Mouse (Mus musculus): ENCODE measurements at regions not wholly inside any gene's neighbourhood (a gene's known extent, or its start where the extent isn't known, plus 50 kb on each side); places are given as distances from the start of the nearest gene placed in this dataset.

DNA sequence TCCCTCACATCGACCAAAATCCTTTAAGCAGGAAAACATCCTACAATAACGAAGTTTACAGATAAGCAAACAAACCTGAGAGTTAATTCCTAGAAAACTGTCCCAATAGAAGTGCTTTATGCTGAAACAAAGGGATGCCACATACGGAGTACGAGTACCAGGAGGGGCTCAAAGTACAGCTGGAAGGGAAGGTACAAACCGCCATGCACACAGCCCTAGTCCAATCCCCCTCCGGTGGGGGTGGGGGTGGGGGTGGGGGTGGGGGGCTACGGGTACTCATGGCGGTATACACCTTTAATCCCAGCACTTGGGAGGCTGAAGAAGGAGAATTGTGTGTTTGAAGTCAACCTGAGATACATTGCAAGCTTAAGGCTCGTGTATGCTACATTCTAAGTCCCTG lies 58.6 kb upstream of the Tcf12 start:
- peak overlapping the region; percentile 72; the same call in 1 of the 2 replicates for H3K27ac ChIP-seq (ENCODE audit: insufficient read depth, low read depth, low read length, poor library complexity, severe bottlenecking)
- H3K4me1 ChIP-seq (ENCODE audit: control insufficient read depth in 2 of 2, insufficient read depth in 2 of 2, low read length in 2 of 2, poor library complexity in 1 of 2), result peaks cover 0 to 11% of the 10 kb centered on the region in 2 experiments; a peak in 2 of 4 replicates
- peak overlapping the region; percentile 3 to 43 for H3K4me3 ChIP-seq (ENCODE audit: insufficient read depth in 1 of 2, low read depth in 1 of 2, low read length in 2 of 2, poor library complexity in 1 of 2, severe bottlenecking in 1 of 2)
- 0 out of 2 replicates have a peak overlapping the region, but pooled peaks have one; percentile 26 for H3K9ac ChIP-seq (ENCODE audit: insufficient read depth, low read depth, low read length, poor library complexity, severe bottlenecking)
- H3K36me3 ChIP-seq (ENCODE audit: control insufficient read depth, insufficient read depth, low read length, poor library complexity, severe bottlenecking), result no peaks in the 10 kb centered on the region
- no peak for DNase-seq (ENCODE audit: low read depth, low spot score)
- TF ChIP-seq ZNF384 (IDR thresholded peaks at IDR 0.05; ENCODE audit: low read depth, low read length) (no peak), MAFK (IDR thresholded peaks at IDR 0.05; ENCODE audit: insufficient read depth, low read depth, low read length) (no peak), HCFC1 (IDR thresholded peaks at IDR 0.05; ENCODE audit: borderline replicate concordance, insufficient read depth, low read length) (no peak), ZC3H11A (IDR thresholded peaks at IDR 0.05; ENCODE audit: borderline replicate concordance, low read depth, low read length) (no peak), CHD2 (IDR thresholded peaks at IDR 0.05; ENCODE audit: low read depth, low read length) (no peak)
- H3K9me3 ChIP-seq (ENCODE audit: control insufficient read depth, insufficient read depth, low read depth, low read length), result no peaks in the 10 kb centered on the region
- in situ Hi-C loops (cut with MboI; ENCODE audit: low sequenced_read_pairs in 2 of 2, unreplicated experiment in 2 of 2), result no loop called here

DNA sequence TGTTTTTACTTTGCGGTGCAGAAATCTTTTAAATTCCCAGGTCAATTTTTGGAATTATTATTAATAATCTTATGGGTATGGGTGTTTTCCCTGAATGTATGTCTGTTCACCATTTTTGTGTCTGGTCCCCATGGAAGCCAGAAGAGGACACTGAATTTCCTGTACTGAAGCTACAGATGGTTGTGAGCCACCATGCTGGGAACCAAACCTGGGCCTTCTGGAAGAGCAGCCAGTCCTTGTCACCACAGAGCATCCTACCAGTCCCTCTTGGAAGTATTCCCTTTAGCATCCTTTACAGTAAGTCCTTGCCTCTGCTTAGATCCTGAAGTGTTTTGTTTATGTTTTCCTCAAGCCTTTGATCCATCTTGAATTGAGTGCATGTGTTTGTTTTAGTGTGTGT lies 60.7 kb upstream of the Tcf12 start:
- no peak for DNase-seq (ENCODE audit: low read depth, low spot score)
- Histone ChIP-seq H3K36me3 (ENCODE audit: control insufficient read depth, insufficient read depth, low read length, poor library complexity, severe bottlenecking) (no peaks in the 10 kb centered on the region), H3K4me1 (ENCODE audit: control insufficient read depth in 2 of 2, insufficient read depth in 2 of 2, low read length in 2 of 2, poor library complexity in 1 of 2) (peaks cover 0 to 11% of the 10 kb centered on the region in 2 experiments; a peak in 2 of 4 replicates), H3K9ac (ENCODE audit: insufficient read depth, low read depth, low read length, poor library complexity, severe bottlenecking) (no peak overlapping the region), H3K27ac (ENCODE audit: insufficient read depth, low read depth, low read length, poor library complexity, severe bottlenecking) (no peak overlapping the region), H3K9me3 (ENCODE audit: control insufficient read depth, insufficient read depth, low read depth, low read length) (no peaks in the 10 kb centered on the region), H3K4me3 (ENCODE audit: insufficient read depth in 1 of 2, low read depth in 1 of 2, low read length in 2 of 2, poor library complexity in 1 of 2, severe bottlenecking in 1 of 2) (no peak overlapping the region)
- TF ChIP-seq ZC3H11A (IDR thresholded peaks at IDR 0.05; ENCODE audit: borderline replicate concordance, low read depth, low read length) (no peak), HCFC1 (IDR thresholded peaks at IDR 0.05; ENCODE audit: borderline replicate concordance, insufficient read depth, low read length) (no peak), MAFK (IDR thresholded peaks at IDR 0.05; ENCODE audit: insufficient read depth, low read depth, low read length) (no peak), ZNF384 (IDR thresholded peaks at IDR 0.05; ENCODE audit: low read depth, low read length) (no peak), CHD2 (IDR thresholded peaks at IDR 0.05; ENCODE audit: low read depth, low read length) (no peak)
- in situ Hi-C loops (cut with MboI; ENCODE audit: low sequenced_read_pairs in 2 of 2, unreplicated experiment in 2 of 2), result no loop called here

DNA sequence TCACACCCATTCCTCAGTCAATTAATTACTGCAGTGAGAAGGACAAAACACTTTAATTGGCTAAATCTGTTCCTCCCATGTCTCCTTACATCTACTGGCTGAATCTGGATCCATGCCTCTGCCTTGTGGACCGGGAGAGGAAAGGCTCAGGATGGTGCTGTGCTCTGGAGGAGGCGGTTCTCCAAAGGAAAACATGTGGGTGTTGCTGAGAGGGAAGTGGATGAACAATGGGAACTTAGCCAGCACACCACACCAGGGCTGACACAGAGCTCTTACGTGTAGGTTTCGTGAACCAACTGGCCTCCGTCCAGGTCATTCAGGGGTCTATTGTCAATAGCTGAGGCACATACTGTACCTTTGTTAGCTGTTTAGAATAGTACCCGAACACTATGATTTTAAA lies 69.3 kb upstream of the Tcf12 start:
- Histone ChIP-seq H3K9me3 (ENCODE audit: control insufficient read depth, insufficient read depth, low read depth, low read length) (no peaks in the 10 kb centered on the region), H3K27ac (ENCODE audit: insufficient read depth, low read depth, low read length, poor library complexity, severe bottlenecking) (no peak overlapping the region), H3K4me3 (ENCODE audit: insufficient read depth in 1 of 2, low read depth in 1 of 2, low read length in 2 of 2, poor library complexity in 1 of 2, severe bottlenecking in 1 of 2) (no peak overlapping the region), H3K36me3 (ENCODE audit: control insufficient read depth, insufficient read depth, low read length, poor library complexity, severe bottlenecking) (no peaks in the 10 kb centered on the region), H3K9ac (ENCODE audit: insufficient read depth, low read depth, low read length, poor library complexity, severe bottlenecking) (no peak overlapping the region), H3K4me1 (ENCODE audit: control insufficient read depth in 2 of 2, insufficient read depth in 2 of 2, low read length in 2 of 2, poor library complexity in 1 of 2) (no peaks in the 10 kb centered on the region)
- no peak for DNase-seq (ENCODE audit: low read depth, low spot score)
- in situ Hi-C loops (cut with MboI; ENCODE audit: low sequenced_read_pairs in 2 of 2, unreplicated experiment in 2 of 2), result no loop called here
- TF ChIP-seq ZC3H11A (IDR thresholded peaks at IDR 0.05; ENCODE audit: borderline replicate concordance, low read depth, low read length) (no peak), ZNF384 (IDR thresholded peaks at IDR 0.05; ENCODE audit: low read depth, low read length) (no peak), HCFC1 (IDR thresholded peaks at IDR 0.05; ENCODE audit: borderline replicate concordance, insufficient read depth, low read length) (no peak), MAFK (IDR thresholded peaks at IDR 0.05; ENCODE audit: insufficient read depth, low read depth, low read length) (no peak), CHD2 (IDR thresholded peaks at IDR 0.05; ENCODE audit: low read depth, low read length) (no peak)

DNA sequence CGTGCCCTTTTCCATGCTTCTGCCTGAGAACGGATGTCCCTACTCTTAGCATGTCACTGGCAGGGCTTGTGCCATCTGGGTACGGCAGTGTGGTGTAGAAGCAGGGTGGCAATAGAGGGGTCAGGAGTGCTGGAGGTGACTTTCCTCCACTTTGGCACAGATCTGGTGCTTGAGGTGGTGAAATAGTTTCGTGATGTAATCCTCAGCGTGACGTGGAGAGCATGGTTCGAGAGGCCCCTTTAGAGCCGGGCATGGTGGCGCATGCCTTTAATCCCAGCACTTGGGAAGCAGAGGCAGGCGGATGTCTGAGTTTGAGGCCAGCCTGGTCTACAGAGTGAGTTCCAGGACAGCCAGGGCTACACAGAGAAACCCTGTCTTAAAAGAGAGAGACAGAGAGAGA lies 71.7 kb upstream of the Tcf12 start:
- no peak for TF ChIP-seq HCFC1 (IDR thresholded peaks at IDR 0.05; ENCODE audit: borderline replicate concordance, insufficient read depth, low read length)
- no peak for TF ChIP-seq ZNF384 (IDR thresholded peaks at IDR 0.05; ENCODE audit: low read depth, low read length)
- no peak for TF ChIP-seq ZC3H11A (IDR thresholded peaks at IDR 0.05; ENCODE audit: borderline replicate concordance, low read depth, low read length)
- TF ChIP-seq MAFK (IDR thresholded peaks at IDR 0.05; ENCODE audit: insufficient read depth, low read depth, low read length), result no peak
- no peak for TF ChIP-seq CHD2 (IDR thresholded peaks at IDR 0.05; ENCODE audit: low read depth, low read length)
- no peak for DNase-seq (ENCODE audit: low read depth, low spot score)
- in situ Hi-C loops (cut with MboI; ENCODE audit: low sequenced_read_pairs in 2 of 2, unreplicated experiment in 2 of 2), result no loop called here
- no peak overlapping the region for H3K4me3 ChIP-seq (ENCODE audit: insufficient read depth in 1 of 2, low read depth in 1 of 2, low read length in 2 of 2, poor library complexity in 1 of 2, severe bottlenecking in 1 of 2)
- H3K27ac ChIP-seq (ENCODE audit: insufficient read depth, low read depth, low read length, poor library complexity, severe bottlenecking), result no peak overlapping the region
- H3K36me3 ChIP-seq (ENCODE audit: control insufficient read depth, insufficient read depth, low read length, poor library complexity, severe bottlenecking), result no peaks in the 10 kb centered on the region
- no peaks in the 10 kb centered on the region; a peak in 1 of 4 replicates for H3K4me1 ChIP-seq (ENCODE audit: control insufficient read depth in 2 of 2, insufficient read depth in 2 of 2, low read length in 2 of 2, poor library complexity in 1 of 2)
- H3K9ac ChIP-seq (ENCODE audit: insufficient read depth, low read depth, low read length, poor library complexity, severe bottlenecking), result no peak overlapping the region
- H3K9me3 ChIP-seq (ENCODE audit: control insufficient read depth, insufficient read depth, low read depth, low read length), result no peaks in the 10 kb centered on the region

DNA sequence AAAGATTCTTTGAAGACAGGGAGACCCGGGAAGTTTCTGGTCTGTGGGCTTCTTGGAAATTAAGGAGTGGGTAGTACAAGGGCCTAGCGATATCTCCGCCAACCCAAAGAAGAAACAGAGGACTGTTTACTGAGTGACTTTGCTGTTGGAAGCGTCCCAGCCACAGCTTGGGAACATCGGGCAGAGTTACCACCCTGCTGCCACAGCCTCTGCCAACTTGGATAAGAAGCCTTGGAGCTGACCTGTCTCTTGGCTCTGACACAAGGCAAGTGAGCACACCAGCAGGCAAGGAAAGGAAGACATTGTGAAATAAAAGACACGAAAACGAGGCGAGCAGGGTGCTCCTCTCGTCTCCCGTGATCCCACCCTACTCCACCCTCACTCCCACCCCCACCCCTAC lies 72.3 kb upstream of the Tcf12 start:
- Histone ChIP-seq H3K9ac (ENCODE audit: insufficient read depth, low read depth, low read length, poor library complexity, severe bottlenecking) (no peak overlapping the region), H3K9me3 (ENCODE audit: control insufficient read depth, insufficient read depth, low read depth, low read length) (no peaks in the 10 kb centered on the region), H3K4me3 (ENCODE audit: insufficient read depth in 1 of 2, low read depth in 1 of 2, low read length in 2 of 2, poor library complexity in 1 of 2, severe bottlenecking in 1 of 2) (no peak overlapping the region), H3K27ac (ENCODE audit: insufficient read depth, low read depth, low read length, poor library complexity, severe bottlenecking) (no peak overlapping the region), H3K4me1 (ENCODE audit: control insufficient read depth in 2 of 2, insufficient read depth in 2 of 2, low read length in 2 of 2, poor library complexity in 1 of 2) (no peaks in the 10 kb centered on the region; a peak in 1 of 4 replicates), H3K36me3 (ENCODE audit: control insufficient read depth, insufficient read depth, low read length, poor library complexity, severe bottlenecking) (no peaks in the 10 kb centered on the region)
- DNase-seq (ENCODE audit: low read depth, low spot score), result no peak
- in situ Hi-C loops (cut with MboI; ENCODE audit: low sequenced_read_pairs in 2 of 2, unreplicated experiment in 2 of 2), result no loop called here
- no peak for TF ChIP-seq HCFC1 (IDR thresholded peaks at IDR 0.05; ENCODE audit: borderline replicate concordance, insufficient read depth, low read length)
- TF ChIP-seq CHD2 (IDR thresholded peaks at IDR 0.05; ENCODE audit: low read depth, low read length), result no peak
- TF ChIP-seq MAFK (IDR thresholded peaks at IDR 0.05; ENCODE audit: insufficient read depth, low read depth, low read length), result no peak
- no peak for TF ChIP-seq ZC3H11A (IDR thresholded peaks at IDR 0.05; ENCODE audit: borderline replicate concordance, low read depth, low read length)
- no peak for TF ChIP-seq ZNF384 (IDR thresholded peaks at IDR 0.05; ENCODE audit: low read depth, low read length)
